Mouse (Mus musculus) C2C12 (cell line): ENCODE results near the gene Gja8.

Source experiments
- CEBPB ChIP-seq: IDR thresholded peaks from one replicate; pipeline ENCODE4 v1.6.1; 2011; ENCODE audit warnings: low read depth, mild to moderate bottlenecking, control low read depth, moderate library complexity
- CTCF ChIP-seq: IDR thresholded peaks from one replicate; pipeline ENCODE4 v1.5.1; 2011; ENCODE audit not compliant: control insufficient read depth, insufficient read depth, insufficient read length
- FOSL1 ChIP-seq: IDR thresholded peaks from one replicate; pipeline ENCODE4 v1.8.0; 2011; ENCODE audit warnings: mild to moderate bottlenecking, low read length; ENCODE audit not compliant: poor library complexity, insufficient read depth, severe bottlenecking
- MAX ChIP-seq: IDR thresholded peaks from one replicate; pipeline ENCODE4 v1.6.1; 2011; ENCODE audit warnings: mild to moderate bottlenecking, control low read depth
- MYOD1 ChIP-seq: IDR thresholded peaks from one replicate; pipeline ENCODE4 v1.6.1; 2011; ENCODE audit warnings: low read depth; ENCODE audit not compliant: control insufficient read depth, insufficient read length
- MYOG ChIP-seq: IDR thresholded peaks from one replicate; pipeline ENCODE4 v1.6.1; 2011; ENCODE audit not compliant: control insufficient read depth, insufficient read length; ENCODE audit errors: extremely low read depth
- USF1 ChIP-seq: IDR thresholded peaks from one replicate; pipeline ENCODE4 v1.6.1; 2011; ENCODE audit warnings: low read depth, mild to moderate bottlenecking, control low read depth, moderate library complexity

GRCm38 (mm10) chr3:96931261-96931681 is 5.5 kb upstream of the Gja8 start:
- no peak for TF ChIP-seq CTCF
- no peak for TF ChIP-seq MAX
- TF ChIP-seq USF1: no peak
- TF ChIP-seq MYOD1: no peak
- no peak for TF ChIP-seq MYOG
- TF ChIP-seq CEBPB: no peak
- no peak for TF ChIP-seq FOSL1
